Mouse (Mus musculus): ENCODE data around the gene Bank1. TPM values are rescaled to one million over a fixed set of nuclear protein-coding genes. Genes with fewer than 3 reads are reported as not detected.

Bank1 gene
- polyA plus RNA-seq, 1 experiment from 2014 or later = 0.36 TPM

DNA sequence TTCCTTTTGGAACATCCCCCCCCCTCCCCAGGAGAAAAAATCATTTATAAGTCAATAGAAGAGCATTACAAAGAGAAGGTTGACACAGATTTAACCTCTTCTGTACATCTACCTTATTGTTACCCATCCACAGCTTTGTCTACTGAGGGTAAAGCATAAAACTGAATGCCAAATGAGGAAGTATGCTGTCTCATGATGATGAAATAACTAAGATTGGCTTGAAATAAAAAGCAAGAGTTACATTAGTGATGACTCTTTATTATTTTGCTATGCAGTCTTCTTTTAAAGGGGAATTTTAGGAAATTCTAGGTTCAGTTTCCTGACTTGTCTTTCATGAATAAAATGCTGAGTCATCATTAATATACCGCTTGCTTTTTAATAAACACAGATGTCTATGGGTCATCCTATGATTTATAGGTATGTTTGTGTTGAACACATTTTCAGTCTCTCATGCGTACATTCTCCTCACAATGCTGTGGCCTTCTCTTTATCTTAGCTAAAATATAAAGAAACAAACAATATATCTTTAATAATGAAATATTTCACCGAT, 95.2 kb downstream of the Bank1 start:
- H3K9ac ChIP-seq (ENCODE audit: low read depth, low read length) = no peak overlapping the region
- no peak overlapping the region for H3K27ac ChIP-seq (ENCODE audit: low read depth, low read length)
- H3K9me3 ChIP-seq (ENCODE audit: control insufficient read depth, low read length) = no peaks in the 10 kb centered on the region
- H3K4me1 ChIP-seq (ENCODE audit: control insufficient read depth, insufficient read depth, low read depth, low read length) = no peaks in the 10 kb centered on the region
- no peak for ATAC-seq
- H3K4me3 ChIP-seq (ENCODE audit: low read length) = no peak overlapping the region
- H3K36me3 ChIP-seq (ENCODE audit: control insufficient read depth, insufficient read depth, low read length) = no peaks in the 10 kb centered on the region
- 94% methylated on average over 3 of the region's 3 CpGs for WGBS
- H3K4me2 ChIP-seq (ENCODE audit: low read length) = no peak overlapping the region
- no peaks in the 10 kb centered on the region for H3K27me3 ChIP-seq (replicated peaks; ENCODE audit: control insufficient read depth, insufficient read depth, low read length)

DNA sequence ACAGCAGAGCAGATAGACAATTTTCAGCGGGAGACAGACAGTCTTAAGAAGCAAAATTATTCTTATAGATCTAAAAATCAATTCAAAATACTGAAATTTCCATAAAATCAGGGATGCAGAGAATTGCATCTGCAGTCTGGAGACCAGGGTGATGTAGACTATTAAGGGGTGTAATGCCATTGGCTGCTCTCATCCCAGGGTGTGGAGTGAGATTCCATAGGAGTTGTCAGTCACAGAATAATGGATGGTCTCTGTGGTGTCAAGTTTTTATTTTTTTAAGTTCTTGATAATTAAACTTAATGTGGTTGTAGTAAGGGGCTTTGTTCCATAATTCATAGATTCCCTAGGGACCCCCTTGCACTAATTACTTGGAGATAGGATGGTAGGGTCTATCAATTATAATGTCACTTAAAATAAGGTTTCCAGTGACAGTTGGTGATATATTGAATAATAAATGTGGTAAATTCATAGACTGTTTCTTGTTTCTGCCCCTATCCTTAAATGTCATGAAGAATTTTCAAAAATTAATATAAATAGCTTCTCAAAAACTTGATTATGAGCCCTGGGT, 136.1 kb downstream of the Bank1 start:
- no peak overlapping the region for H3K27ac ChIP-seq (ENCODE audit: low read depth, low read length)
- 75% methylated on average over 1 of the region's 1 CpGs for WGBS
- no peaks in the 10 kb centered on the region for H3K9me3 ChIP-seq (ENCODE audit: control insufficient read depth, low read length)
- peak; percentile 42; the same call in 1 of the 2 replicates for ATAC-seq
- no peaks in the 10 kb centered on the region for H3K36me3 ChIP-seq (ENCODE audit: control insufficient read depth, insufficient read depth, low read length)
- H3K4me2 ChIP-seq (ENCODE audit: low read length) = no peak overlapping the region
- H3K4me3 ChIP-seq (ENCODE audit: low read length) = no peak overlapping the region
- no peak overlapping the region for H3K9ac ChIP-seq (ENCODE audit: low read depth, low read length)
- H3K27me3 ChIP-seq (replicated peaks; ENCODE audit: control insufficient read depth, insufficient read depth, low read length) = no peaks in the 10 kb centered on the region
- H3K4me1 ChIP-seq (ENCODE audit: control insufficient read depth, insufficient read depth, low read depth, low read length) = no peaks in the 10 kb centered on the region

DNA sequence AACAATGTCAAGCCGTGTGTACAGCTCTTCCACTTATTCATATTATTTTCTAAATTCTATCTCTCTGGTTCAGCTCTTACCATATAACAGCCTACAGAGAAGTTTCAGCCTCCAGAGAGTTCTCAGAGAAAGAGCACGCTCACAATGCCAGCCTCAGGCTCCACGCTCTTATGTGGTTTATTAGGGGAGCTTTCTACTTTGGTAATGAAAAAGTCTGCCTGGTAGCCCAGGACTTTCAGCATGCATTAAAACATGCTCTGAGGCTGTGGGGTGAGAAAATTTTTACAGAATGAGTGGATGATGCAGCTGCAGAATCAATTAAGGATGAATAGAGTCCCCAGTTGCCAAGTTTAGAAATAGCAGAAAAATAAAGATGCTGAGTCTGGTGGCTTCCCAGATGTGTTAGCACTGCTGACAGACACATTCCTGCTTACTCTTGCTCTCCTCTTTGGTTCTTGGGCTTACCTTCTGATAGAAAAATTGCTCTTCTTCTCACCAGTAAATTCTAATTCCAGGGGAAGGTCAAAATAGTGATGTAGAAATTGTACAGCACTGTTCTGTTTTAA, 139.2 kb downstream of the Bank1 start:
- Histone ChIP-seq H3K27me3 (replicated peaks; ENCODE audit: control insufficient read depth, insufficient read depth, low read length) (no peaks in the 10 kb centered on the region), H3K4me2 (ENCODE audit: low read length) (no peak overlapping the region), H3K9ac (ENCODE audit: low read depth, low read length) (no peak overlapping the region), H3K4me1 (ENCODE audit: control insufficient read depth, insufficient read depth, low read depth, low read length) (no peaks in the 10 kb centered on the region), H3K4me3 (ENCODE audit: low read length) (no peak overlapping the region), H3K36me3 (ENCODE audit: control insufficient read depth, insufficient read depth, low read length) (no peaks in the 10 kb centered on the region), H3K27ac (ENCODE audit: low read depth, low read length) (no peak overlapping the region), H3K9me3 (ENCODE audit: control insufficient read depth, low read length) (no peaks in the 10 kb centered on the region)
- WGBS = 69% methylated on average over 3 of the region's 3 CpGs
- ATAC-seq = no peak; the same call in 1 of the 2 replicates

DNA sequence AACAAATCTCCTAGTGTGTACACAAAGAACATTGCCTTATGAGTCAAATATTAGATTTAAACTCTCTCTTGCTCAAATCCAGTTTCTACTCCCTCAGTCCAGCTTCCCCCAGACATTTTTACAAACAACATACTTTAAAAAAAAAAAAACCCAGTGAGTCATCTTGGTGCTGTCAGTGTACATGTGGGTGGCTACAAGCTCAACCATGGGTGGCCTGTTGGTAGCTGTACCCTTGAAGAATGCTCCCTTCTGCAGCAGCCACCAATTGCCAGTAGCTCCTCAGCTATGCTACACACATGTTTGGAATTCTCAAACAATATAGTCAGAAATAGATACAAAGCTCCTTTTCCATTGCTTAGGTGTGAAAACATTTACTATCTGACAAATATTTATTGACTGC, 154.2 kb downstream of the Bank1 start:
- no peaks in the 10 kb centered on the region for H3K27me3 ChIP-seq (replicated peaks; ENCODE audit: control insufficient read depth, insufficient read depth, low read length)
- H3K27ac ChIP-seq (ENCODE audit: low read depth, low read length) = no peak overlapping the region
- no peak overlapping the region for H3K9ac ChIP-seq (ENCODE audit: low read depth, low read length)
- H3K4me2 ChIP-seq (ENCODE audit: low read length) = no peak overlapping the region
- no peak overlapping the region for H3K4me3 ChIP-seq (ENCODE audit: low read length)
- ATAC-seq = no peak
- no peaks in the 10 kb centered on the region for H3K36me3 ChIP-seq (ENCODE audit: control insufficient read depth, insufficient read depth, low read length)
- H3K9me3 ChIP-seq (ENCODE audit: control insufficient read depth, low read length) = no peaks in the 10 kb centered on the region
- no peaks in the 10 kb centered on the region for H3K4me1 ChIP-seq (ENCODE audit: control insufficient read depth, insufficient read depth, low read depth, low read length)

DNA sequence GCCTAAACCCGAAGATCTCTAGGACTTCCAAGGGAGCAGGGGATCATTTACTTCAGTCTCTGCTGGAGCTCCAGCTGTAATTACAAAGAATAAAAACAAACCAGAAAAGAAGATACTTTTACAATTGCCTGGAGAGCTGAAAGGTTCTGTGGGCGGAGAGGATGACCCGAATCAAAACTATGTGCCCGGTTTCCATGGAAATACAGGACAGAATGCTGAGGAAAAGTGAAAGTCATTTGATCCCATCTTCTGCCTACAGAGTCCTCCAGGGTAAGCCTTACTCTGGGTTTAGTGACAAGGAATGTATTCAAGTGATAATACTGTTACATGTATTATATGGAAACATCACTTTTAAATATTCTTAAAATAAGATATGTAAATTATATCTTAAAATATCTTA, 157.8 kb downstream of the Bank1 start:
- Histone ChIP-seq H3K4me3 (ENCODE audit: low read length) (no peak overlapping the region), H3K36me3 (ENCODE audit: control insufficient read depth, insufficient read depth, low read length) (no peaks in the 10 kb centered on the region), H3K4me1 (ENCODE audit: control insufficient read depth, insufficient read depth, low read depth, low read length) (no peaks in the 10 kb centered on the region), H3K9ac (ENCODE audit: low read depth, low read length) (no peak overlapping the region), H3K27me3 (replicated peaks; ENCODE audit: control insufficient read depth, insufficient read depth, low read length) (no peaks in the 10 kb centered on the region), H3K9me3 (ENCODE audit: control insufficient read depth, low read length) (no peaks in the 10 kb centered on the region), H3K4me2 (ENCODE audit: low read length) (no peak overlapping the region), H3K27ac (ENCODE audit: low read depth, low read length) (no peak overlapping the region)
- WGBS = 34% methylated on average over 4 of the region's 4 CpGs
- no peak for ATAC-seq

DNA sequence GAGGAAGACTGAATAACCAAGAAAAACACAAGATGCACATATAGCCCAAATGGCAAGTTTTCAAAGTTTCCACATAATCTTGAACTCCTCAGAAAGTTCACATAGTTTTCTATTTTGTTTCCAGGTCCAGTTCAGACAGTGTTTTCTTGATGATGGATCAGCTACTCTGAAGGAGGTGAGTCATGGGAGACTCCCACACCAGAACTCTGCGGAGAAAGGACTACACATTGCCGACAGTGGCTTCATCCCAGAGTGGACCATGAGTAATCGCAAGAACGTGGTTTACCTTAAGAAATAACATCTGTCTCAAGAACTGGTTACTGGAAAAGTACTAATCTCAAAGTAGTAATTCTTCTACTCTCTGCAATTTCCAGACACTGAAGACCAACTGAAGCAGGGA, 159.2 kb downstream of the Bank1 start:
- ATAC-seq = no peak

DNA sequence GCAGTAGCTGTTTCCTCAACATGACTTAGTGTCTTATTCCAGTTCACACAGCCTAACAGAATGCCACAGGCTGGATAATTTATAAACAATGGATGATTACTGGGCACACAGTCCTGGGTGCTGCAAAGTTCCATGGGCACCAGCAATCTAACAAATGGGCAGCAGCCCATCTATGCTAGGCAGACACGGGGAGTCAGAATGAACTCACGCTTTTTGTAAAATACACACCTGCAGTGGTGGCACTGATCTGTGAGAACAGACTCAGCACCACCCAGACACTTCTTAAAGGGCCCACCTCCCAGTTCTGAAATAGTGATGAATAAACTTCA, 159.9 kb downstream of the Bank1 start:
- Histone ChIP-seq H3K4me2 (ENCODE audit: low read length) (no peak overlapping the region), H3K9ac (ENCODE audit: low read depth, low read length) (no peak overlapping the region), H3K27me3 (replicated peaks; ENCODE audit: control insufficient read depth, insufficient read depth, low read length) (no peaks in the 10 kb centered on the region), H3K27ac (ENCODE audit: low read depth, low read length) (no peak overlapping the region), H3K4me1 (ENCODE audit: control insufficient read depth, insufficient read depth, low read depth, low read length) (no peaks in the 10 kb centered on the region), H3K36me3 (ENCODE audit: control insufficient read depth, insufficient read depth, low read length) (no peaks in the 10 kb centered on the region), H3K9me3 (ENCODE audit: control insufficient read depth, low read length) (no peaks in the 10 kb centered on the region), H3K4me3 (ENCODE audit: low read length) (no peak overlapping the region)
- 95% methylated on average over 2 of the region's 2 CpGs for WGBS
- ATAC-seq = no peak

More for the DNA sequence above, 159.2 kb downstream of the Bank1 start:
- Histone ChIP-seq H3K9ac (ENCODE audit: low read depth, low read length) (no peak overlapping the region), H3K4me3 (ENCODE audit: low read length) (no peak overlapping the region), H3K4me2 (ENCODE audit: low read length) (no peak overlapping the region), H3K9me3 (ENCODE audit: control insufficient read depth, low read length) (no peaks in the 10 kb centered on the region), H3K36me3 (ENCODE audit: control insufficient read depth, insufficient read depth, low read length) (no peaks in the 10 kb centered on the region), H3K27ac (ENCODE audit: low read depth, low read length) (no peak overlapping the region), H3K4me1 (ENCODE audit: control insufficient read depth, insufficient read depth, low read depth, low read length) (no peaks in the 10 kb centered on the region), H3K27me3 (replicated peaks; ENCODE audit: control insufficient read depth, insufficient read depth, low read length) (no peaks in the 10 kb centered on the region)
- WGBS = 93% methylated on average over 4 of the region's 4 CpGs

DNA sequence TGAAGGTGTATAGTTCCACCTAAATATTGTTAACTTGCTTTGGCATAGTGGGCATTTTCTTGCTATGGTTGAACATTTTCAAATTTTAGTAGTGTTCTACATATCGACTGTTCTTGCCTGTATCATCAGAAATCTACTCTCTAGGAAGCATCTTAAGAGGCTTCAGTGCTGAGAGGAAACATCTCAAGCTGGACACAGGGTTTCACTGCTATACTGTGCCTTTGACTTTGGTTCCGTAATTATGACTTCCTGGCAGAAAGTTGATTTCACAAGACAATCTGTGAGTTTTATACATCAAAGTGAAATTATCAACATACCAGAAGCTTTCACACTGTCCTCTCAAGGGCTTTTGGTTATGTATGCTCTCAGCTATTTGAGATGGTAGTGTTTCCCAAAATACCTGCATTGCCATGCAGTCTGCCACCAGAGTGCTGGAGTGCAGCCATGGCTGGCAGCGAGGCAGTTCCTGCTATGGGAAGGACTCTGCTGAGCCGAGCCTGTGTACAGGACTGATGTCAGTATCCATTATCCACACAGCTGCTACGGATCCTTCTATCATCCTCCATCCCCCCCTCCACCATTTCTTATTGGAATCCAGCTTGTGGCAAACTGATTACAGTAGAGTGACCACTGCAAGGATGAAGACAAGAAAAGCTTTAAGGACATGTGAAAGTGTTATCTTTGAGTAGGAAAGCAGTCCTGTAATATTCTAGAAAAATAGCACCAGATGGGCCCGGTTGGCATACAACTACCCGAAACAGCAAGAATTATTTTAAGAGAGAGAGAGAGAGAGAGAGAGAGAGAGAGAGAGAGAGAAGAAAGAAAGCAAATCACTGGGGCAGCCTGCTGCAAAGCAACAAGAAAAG, 160.5 kb downstream of the Bank1 start:
- Histone ChIP-seq H3K4me3 (ENCODE audit: low read length) (no peak overlapping the region), H3K36me3 (ENCODE audit: control insufficient read depth, insufficient read depth, low read length) (no peaks in the 10 kb centered on the region), H3K9me3 (ENCODE audit: control insufficient read depth, low read length) (no peaks in the 10 kb centered on the region), H3K27ac (ENCODE audit: low read depth, low read length) (no peak overlapping the region), H3K27me3 (replicated peaks; ENCODE audit: control insufficient read depth, insufficient read depth, low read length) (no peaks in the 10 kb centered on the region), H3K4me1 (ENCODE audit: control insufficient read depth, insufficient read depth, low read depth, low read length) (no peaks in the 10 kb centered on the region), H3K4me2 (ENCODE audit: low read length) (no peak overlapping the region), H3K9ac (ENCODE audit: low read depth, low read length) (no peak overlapping the region)
- WGBS = 71% methylated on average over 7 of the region's 7 CpGs
- peak; percentile 61; the same call in 1 of the 2 replicates for ATAC-seq

DNA sequence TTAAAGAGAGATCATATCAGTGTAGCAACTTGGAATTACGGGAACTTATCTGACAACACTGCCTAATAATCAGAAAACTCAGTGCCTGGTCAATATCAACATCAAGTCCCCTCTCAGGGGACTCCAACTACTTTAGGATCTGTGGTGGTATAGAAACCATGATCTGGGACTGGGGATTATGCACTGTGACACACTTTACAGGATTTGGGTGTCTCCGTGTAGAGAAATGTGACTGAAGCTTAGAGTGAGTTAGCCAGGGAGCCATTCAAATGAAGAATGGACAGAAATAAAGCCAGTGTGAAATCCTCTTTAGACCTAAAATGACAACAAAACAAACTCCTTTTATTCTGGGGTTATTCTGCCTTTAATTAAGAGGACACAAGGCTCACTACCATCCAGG, 167.8 kb downstream of the Bank1 start:
- 76% methylated on average over 2 of the region's 2 CpGs for WGBS
- ATAC-seq = no peak
- no peak overlapping the region for H3K4me3 ChIP-seq (ENCODE audit: low read length)

More for the DNA sequence above, 167.8 kb downstream of the Bank1 start:
- no peaks in the 10 kb centered on the region for H3K27me3 ChIP-seq (replicated peaks; ENCODE audit: control insufficient read depth, insufficient read depth, low read length)
- no peaks in the 10 kb centered on the region for H3K36me3 ChIP-seq (ENCODE audit: control insufficient read depth, insufficient read depth, low read length)
- no peak overlapping the region for H3K4me2 ChIP-seq (ENCODE audit: low read length)
- no peaks in the 10 kb centered on the region for H3K4me1 ChIP-seq (ENCODE audit: control insufficient read depth, insufficient read depth, low read depth, low read length)
- no peak overlapping the region for H3K9ac ChIP-seq (ENCODE audit: low read depth, low read length)
- H3K9me3 ChIP-seq (ENCODE audit: control insufficient read depth, low read length) = no peaks in the 10 kb centered on the region
- no peak overlapping the region for H3K27ac ChIP-seq (ENCODE audit: low read depth, low read length)
